Mouse (Mus musculus): ENCODE data around the gene Atp10a.

GRCm38 (mm10) chr7:58730831-58731230, 74.9 kb downstream of the Atp10a start:
- TF ChIP-seq EP300 (IDR thresholded peaks at IDR 0.05; ENCODE audit: low read depth) (no peak), CTCF (IDR thresholded peaks at IDR 0.05; ENCODE audit: low read depth) (no peak)

Measured in liver, embryonic 14.5 days (tissue).